Mouse (Mus musculus) olfactory bulb, adult 2 months (tissue): Measurements from ENCODE around the gene Ackr2. TPM values are rescaled to one million over a fixed set of nuclear protein-coding genes. Genes with fewer than 3 reads are reported as not detected.

Source experiments
- H3K27ac ChIP-seq: fragments of 200-500 bp; 2 replicates; pipeline ENCODE4 v1.5.1; 2012; ENCODE audit warnings: low read depth, low read length; ENCODE audit not compliant: insufficient read depth
- H3K4me1 ChIP-seq: fragments of 200-500 bp; 2 replicates; pipeline ENCODE4 v1.6.1; 2012; ENCODE audit warnings: low read length; ENCODE audit not compliant: control insufficient read depth, insufficient read depth
- H3K4me3 ChIP-seq: fragments of 200-500 bp; 2 replicates; pipeline ENCODE4 v1.5.1; 2012; ENCODE audit warnings: mild to moderate bottlenecking, low read depth, low read length, moderate library complexity; ENCODE audit not compliant: insufficient read depth
- CTCF ChIP-seq: fragments of 200-500 bp; IDR thresholded peaks from 2 replicates; pipeline ENCODE4 v1.5.1; 2012; ENCODE audit warnings: low read depth, mild to moderate bottlenecking, low read length, moderate library complexity; ENCODE audit not compliant: insufficient read depth
- POLR2A ChIP-seq: fragments of 200-500 bp; IDR thresholded peaks from 2 replicates; pipeline ENCODE4 v1.6.1; 2012; ENCODE audit warnings: mild to moderate bottlenecking, low read depth, low read length, moderate library complexity; ENCODE audit not compliant: insufficient read depth
- WGBS: fragments of 180-500 bp; shearing (Covaris S2); methylation state at CpG from one replicate; pipeline ENCODE4 v1.1.7; 2018; 5-methylcytosine and 5-hydroxymethylcytosine counted together
- polyA plus RNA-seq: library from polyadenylated mRNA; stranded (reverse); fragments of >200 nt; gene quantifications from 2 replicates; pipeline ENCODE4 v1.2.4, GENCODE M21; 2012; ENCODE audit warnings: low replicate concordance; ENCODE audit not compliant: missing spikeins, insufficient read depth, insufficient read length

The Ackr2 gene
- polyA plus RNA-seq, 1 experiment = not detected

DNA sequence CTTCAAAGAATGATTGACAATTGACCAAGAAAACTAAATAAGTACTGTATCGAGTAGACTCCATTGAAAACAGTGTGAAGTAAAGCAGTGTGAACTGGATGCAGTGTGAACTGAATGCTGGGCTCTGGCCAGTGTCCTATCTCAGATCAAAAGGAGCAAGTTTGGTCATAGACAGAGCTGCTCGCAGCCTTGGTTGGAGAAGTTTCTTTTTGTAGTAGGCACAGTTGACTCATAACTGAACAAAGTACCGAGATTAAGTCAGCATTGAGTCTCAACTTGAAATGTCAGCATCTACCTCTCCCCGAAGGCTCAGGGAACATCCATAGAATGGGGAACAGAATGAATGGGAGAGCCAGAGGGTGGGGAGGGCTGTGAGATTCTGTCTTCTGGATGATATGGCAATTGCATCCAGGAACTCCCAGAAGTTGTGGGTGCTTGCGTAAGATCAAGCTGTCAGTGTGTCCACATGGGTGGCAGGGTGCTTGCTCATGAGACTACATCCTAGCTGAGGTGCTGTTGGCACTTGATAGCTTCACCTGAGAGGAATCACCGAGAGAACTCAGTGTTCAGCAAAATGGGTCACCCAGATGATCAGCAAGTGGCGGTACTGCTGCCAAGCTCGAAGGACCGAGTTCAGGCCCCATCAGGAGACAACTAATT lies 26.9 kb downstream of the Ackr2 start:
- no peak overlapping the region for H3K4me3 ChIP-seq
- 77% methylated on average over 9 of the region's 9 CpGs for WGBS
- TF ChIP-seq CTCF = no peak
- no peak for TF ChIP-seq POLR2A
- no peak overlapping the region for H3K27ac ChIP-seq
- no peaks in the 10 kb centered on the region for H3K4me1 ChIP-seq

DNA sequence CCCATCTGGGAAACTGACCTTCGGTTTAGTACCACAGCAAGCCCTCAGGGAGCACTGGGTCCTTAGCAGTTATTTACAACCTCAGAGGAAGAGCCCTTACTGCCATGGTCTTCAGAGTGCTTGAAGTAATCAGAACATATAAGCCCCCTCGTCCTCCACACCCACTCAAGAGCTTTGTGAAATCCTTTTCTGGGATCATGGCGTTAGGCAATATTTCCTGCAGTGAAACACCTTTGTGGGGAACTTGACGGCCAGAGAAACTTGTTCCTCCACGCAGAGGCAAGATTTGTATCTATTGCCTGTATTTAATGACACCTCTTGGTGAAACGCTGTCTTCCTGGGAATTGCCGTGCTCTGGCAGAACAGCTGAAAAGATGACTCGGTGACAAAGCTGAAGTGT lies 27.8 kb downstream of the Ackr2 start:
- H3K4me3 ChIP-seq = no peak overlapping the region
- no peaks in the 10 kb centered on the region for H3K4me1 ChIP-seq
- no peak overlapping the region for H3K27ac ChIP-seq
- TF ChIP-seq POLR2A = no peak
- no peak for TF ChIP-seq CTCF
- 79% methylated on average over 8 of the region's 8 CpGs for WGBS

DNA sequence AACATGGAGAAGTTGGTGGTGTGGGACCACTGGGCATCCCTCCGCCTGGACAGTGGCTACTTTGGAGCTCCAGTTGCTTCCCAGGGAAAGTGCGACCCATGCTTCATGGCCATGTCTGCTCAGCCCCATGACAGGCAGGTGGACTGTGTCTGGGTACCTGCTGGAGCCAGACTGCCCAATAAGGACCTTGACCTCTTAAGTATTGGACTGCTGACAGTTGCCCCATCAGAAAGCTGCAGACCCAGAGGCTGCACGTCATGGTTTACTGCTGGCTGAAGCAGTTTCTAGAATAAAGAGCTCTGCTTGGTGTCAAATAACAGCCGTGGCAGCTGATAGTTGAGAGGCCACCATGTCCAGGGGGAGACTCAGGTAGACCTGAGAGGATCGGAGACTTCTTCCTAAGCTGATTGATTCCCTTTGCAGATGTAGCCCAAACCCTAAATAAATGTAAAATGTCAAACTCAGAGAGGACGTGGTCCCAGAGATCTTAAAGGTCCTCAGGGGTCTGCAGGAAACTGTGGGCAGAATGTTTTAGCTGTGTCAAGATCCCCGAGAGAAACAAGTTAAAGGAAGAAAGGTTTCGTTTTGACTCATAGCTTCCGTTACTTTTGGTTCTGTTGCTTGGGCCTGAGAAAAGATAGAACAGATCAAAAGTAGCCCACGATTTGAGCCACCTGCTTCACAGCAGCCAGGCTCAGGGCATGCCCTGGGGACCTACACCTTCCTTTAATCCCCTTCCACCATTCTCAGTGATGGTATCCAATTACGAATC lies 28.7 kb downstream of the Ackr2 start:
- no peak for TF ChIP-seq POLR2A
- TF ChIP-seq CTCF = no peak
- no peaks in the 10 kb centered on the region for H3K4me1 ChIP-seq
- no peak overlapping the region for H3K27ac ChIP-seq
- 80% methylated on average over 11 of the region's 11 CpGs for WGBS
- H3K4me3 ChIP-seq = no peak overlapping the region

DNA sequence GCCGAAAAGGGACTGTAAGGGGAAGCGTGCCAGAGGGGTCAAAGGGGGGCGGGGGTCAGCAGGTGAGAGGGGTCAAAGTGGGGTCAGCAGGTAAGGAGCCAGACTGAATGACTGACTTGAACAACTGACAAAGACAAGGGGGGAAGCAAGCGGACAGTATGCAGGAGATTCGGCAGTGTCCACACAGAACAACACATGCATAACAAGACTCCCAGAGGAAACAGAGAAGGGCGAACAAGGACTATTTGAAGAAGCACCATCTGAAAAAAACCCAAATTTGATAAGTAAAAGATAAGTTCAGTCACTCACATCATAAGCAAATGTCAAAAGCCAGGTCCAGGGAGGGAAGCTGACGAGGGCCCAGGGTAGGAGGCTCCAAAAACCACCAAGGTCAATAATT lies 29.6 kb downstream of the Ackr2 start:
- 88% methylated on average over 7 of the region's 7 CpGs for WGBS
- no peaks in the 10 kb centered on the region for H3K4me1 ChIP-seq
- no peak overlapping the region for H3K4me3 ChIP-seq
- H3K27ac ChIP-seq = no peak overlapping the region
- TF ChIP-seq CTCF (no peak), POLR2A (no peak)

DNA sequence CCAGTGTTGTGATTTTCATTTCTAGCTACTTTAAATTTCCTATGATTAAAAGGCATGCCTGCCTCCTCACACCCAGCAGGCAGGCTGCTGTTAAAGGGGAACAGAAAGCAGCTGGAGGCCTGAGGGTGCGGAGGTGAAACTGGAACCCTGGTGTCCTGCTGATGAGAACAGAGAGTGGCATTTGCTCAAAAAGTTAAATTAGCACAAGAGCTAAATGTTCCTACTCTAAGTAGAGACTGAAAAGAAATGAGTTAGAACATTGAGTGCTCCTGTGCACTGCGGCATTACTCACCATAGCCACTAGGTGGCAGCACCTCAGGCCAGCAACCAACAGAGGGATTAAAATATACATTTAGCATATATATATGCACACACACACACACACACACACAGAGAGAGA lies 30.3 kb downstream of the Ackr2 start:
- 18% methylated on average over 2 of the region's 2 CpGs for WGBS
- H3K27ac ChIP-seq = no peak overlapping the region
- no peak overlapping the region for H3K4me3 ChIP-seq
- no peaks in the 10 kb centered on the region for H3K4me1 ChIP-seq
- TF ChIP-seq POLR2A = no peak
- TF ChIP-seq CTCF = no peak

DNA sequence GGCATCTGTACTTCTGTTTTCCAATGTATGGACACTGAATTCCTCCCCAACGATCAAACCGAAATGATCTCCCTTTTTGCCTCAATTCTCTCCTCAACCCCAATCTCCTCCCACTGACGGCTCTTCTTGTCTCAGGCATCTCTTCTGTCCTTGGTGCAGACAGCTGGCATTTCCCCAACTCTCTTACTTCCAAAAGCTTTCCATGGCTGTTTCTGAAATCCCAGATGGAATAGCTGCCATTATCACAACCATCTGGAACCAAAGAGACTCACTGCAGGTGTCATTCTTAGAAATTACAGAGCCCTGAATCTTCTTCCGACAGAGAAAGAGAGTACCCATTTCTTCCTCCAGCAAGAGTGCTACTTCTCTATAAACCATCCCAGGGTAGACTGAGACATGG lies 36.7 kb downstream of the Ackr2 start:
- H3K4me3 ChIP-seq = no peak overlapping the region
- no peak overlapping the region for H3K27ac ChIP-seq
- no peaks in the 10 kb centered on the region for H3K4me1 ChIP-seq
- TF ChIP-seq CTCF = no peak
- TF ChIP-seq POLR2A = no peak
- 72% methylated on average over 4 of the region's 4 CpGs for WGBS

DNA sequence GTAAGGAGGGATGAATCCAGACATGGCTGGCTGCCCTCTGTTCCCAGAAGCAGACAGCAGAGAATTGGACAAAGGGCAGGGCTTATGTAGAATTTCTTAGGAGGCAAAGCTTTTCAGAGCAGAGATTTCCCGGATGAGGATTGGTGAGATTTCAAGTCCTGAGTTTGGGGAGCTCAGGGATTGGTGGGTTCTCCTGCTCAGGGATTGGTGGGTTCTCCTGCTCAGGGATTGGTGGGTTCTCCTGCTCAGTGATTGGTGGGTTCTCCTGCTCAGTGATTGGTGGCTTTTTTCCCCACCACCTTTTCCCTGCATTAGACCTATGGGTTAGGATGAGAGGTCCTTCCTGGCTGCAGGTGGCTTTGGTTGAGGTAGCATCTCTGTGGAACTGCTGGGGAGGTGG lies 38.8 kb downstream of the Ackr2 start:
- Histone ChIP-seq H3K4me1 (no peaks in the 10 kb centered on the region), H3K27ac (no peak overlapping the region), H3K4me3 (peak overlapping the region; percentile 52)
- 77% methylated on average over 1 of the region's 1 CpGs for WGBS
- TF ChIP-seq POLR2A (no peak), CTCF (no peak)

DNA sequence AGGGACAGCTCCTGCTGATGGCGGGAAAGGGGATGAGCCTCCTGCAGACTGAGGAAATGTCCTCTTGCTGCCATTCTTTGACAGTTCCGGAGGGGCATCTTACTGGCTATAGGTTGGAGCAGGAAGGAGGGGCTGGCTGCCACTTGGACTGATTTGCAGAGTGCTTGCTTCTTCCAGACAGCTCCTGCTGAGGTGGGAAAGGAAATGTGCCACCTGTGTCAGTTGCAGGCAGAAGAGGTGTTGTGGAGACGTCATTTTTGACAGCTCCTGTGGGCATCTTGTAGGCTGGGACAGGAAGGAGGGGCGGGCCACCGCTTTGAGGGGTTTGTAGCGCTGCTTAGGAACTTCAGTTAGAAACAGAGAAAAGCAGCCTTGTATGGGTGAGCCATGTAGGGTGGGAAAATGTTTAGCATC lies 39.3 kb downstream of the Ackr2 start:
- Histone ChIP-seq H3K27ac (no peak overlapping the region), H3K4me1 (no peaks in the 10 kb centered on the region), H3K4me3 (peak overlapping the region; percentile 52)
- TF ChIP-seq POLR2A (no peak), CTCF (no peak)
- WGBS = 64% methylated on average over 6 of the region's 6 CpGs

DNA sequence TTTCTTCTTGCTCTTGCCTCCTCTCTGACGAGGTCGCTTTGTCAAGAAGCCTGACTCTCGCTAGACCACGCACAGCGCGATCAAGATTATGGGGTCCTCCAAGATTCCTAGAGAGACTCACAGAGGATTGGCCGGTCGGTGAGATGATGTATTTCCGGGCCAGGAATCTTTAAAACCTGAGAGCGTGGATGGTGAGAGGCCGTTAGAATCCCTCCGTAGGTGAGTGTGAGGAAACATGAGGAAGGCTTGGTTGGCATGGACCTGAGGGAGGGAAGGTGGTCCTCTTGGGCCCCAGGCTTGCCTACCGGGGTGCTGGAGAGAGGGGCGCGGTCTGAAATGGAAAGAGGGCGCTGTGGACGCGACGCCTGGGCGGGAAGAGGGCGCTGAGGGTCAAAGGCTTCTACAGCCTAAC lies 39.8 kb downstream of the Ackr2 start:
- Histone ChIP-seq H3K27ac (no peak overlapping the region), H3K4me3 (peak overlapping the region; percentile 52), H3K4me1 (no peaks in the 10 kb centered on the region)
- 58% methylated on average over 21 of the region's 21 CpGs for WGBS
- no peak for TF ChIP-seq CTCF
- TF ChIP-seq POLR2A = no peak
